In the genomic region with DNA sequence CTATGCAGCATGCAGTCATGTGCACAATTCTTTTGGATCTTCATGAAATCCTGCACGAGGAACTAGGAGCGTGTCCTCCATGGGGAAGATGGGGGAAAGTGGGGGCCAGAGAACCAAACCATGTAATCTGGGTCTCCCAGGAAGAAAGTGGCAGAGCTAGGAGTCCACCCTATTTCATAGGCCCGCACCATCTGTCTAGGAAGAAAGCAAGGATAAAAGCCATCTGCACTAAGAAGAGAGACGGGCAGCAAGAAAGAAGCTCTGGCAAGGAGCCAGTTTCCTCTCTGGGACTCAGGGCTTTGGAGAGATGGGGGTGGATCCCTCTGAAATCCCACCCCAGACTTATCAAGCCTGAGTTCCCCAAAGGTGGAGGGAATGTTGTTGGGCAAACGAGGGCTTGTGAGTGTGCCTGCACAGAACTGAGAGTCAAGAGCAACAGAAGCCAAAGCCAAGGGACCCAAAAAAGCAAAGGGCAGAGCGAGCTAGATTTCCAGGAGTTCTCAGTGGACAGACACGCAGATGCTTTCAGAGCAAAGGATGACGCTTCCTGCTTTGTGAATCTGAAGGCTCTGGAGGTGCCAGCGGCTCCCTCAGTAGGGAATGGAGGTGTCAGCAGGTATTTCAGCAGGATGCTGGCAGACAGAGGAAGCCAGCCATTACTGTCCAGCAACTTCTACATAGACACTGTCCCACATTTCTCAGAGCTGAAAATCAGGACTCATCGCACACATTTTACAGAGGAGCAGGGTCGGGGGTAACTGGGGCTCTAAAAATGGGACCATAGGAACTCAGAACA, we compare ENCODE assay signal across 11 mouse cellular contexts.
DNase-seq lines count a peak whose midpoint lies in the region; ATAC-seq lines count a peak whose summit lies in the region.
"Had no signal": no experiment of that assay in that cellular context is flagged by ENCODE, and none has a peak within 500 bp of the region (broad histone marks: within the 10 kb centered on the region; RNA-seq: fewer than 3 reads in every experiment).

No protein-coding gene starts in this region.

- no peaks in the 10 kb centered on the region for H3K36me3 ChIP-seq in heart, embryonic 10.5 days
- no peaks in the 10 kb centered on the region for H3K36me3 ChIP-seq in midbrain, embryonic 13.5 days
- H3K36me3 ChIP-seq in midbrain, embryonic 16.5 days (ENCODE audit: control insufficient read depth, insufficient read depth, low read length), result no peaks in the 10 kb centered on the region
- H3K36me3 ChIP-seq in heart, embryonic 11.5 days (ENCODE audit: control insufficient read depth, insufficient read depth, low read length), result no peaks in the 10 kb centered on the region
- H3K36me3 ChIP-seq: heart, embryonic 15.5 days; kidney, embryonic 15.5 days; stomach, embryonic 15.5 days had no signal

- no peak overlapping the region for H3K9ac ChIP-seq in midbrain, embryonic 13.5 days (replicated peaks)
- H3K9ac ChIP-seq in midbrain, embryonic 16.5 days (ENCODE audit: low read depth, low read length), result no peak overlapping the region
- no peak overlapping the region for H3K9ac ChIP-seq in heart, embryonic 11.5 days (ENCODE audit: low read depth, low read length)
- H3K9ac ChIP-seq: heart, embryonic 15.5 days; kidney, embryonic 15.5 days; stomach, embryonic 15.5 days had no signal

- H3K4me3 ChIP-seq in heart, embryonic 10.5 days, result no peak overlapping the region
- H3K4me3 ChIP-seq in midbrain, embryonic 13.5 days (replicated peaks), result no peak overlapping the region
- H3K4me3 ChIP-seq in midbrain, embryonic 16.5 days (ENCODE audit: low read depth, low read length), result no peak overlapping the region
- H3K4me3 ChIP-seq in heart, embryonic 11.5 days (ENCODE audit: low read depth, low read length), result no peak overlapping the region
- H3K4me3 ChIP-seq: heart, embryonic 15.5 days; kidney, embryonic 15.5 days; stomach, embryonic 15.5 days had no signal

- peaks cover 22% of the 10 kb centered on the region for H3K4me1 ChIP-seq in heart, embryonic 10.5 days
- peaks cover 14% of the 10 kb centered on the region for H3K4me1 ChIP-seq in midbrain, embryonic 13.5 days (replicated peaks)
- no peaks in the 10 kb centered on the region for H3K4me1 ChIP-seq in midbrain, embryonic 16.5 days (ENCODE audit: control insufficient read depth, insufficient read depth, low read length)
- no peaks in the 10 kb centered on the region for H3K4me1 ChIP-seq in heart, embryonic 11.5 days (ENCODE audit: control insufficient read depth, insufficient read depth, low read length)
- H3K4me1 ChIP-seq: stomach, embryonic 15.5 days had no signal

- no peaks in the 10 kb centered on the region for H3K9me3 ChIP-seq in heart, embryonic 10.5 days
- no peaks in the 10 kb centered on the region for H3K9me3 ChIP-seq in midbrain, embryonic 13.5 days
- no peaks in the 10 kb centered on the region for H3K9me3 ChIP-seq in midbrain, embryonic 16.5 days (replicated peaks; ENCODE audit: control insufficient read depth, low read length, poor library complexity, severe bottlenecking)
- H3K9me3 ChIP-seq in heart, embryonic 11.5 days (replicated peaks; ENCODE audit: control insufficient read depth, low read length), result no peaks in the 10 kb centered on the region
- H3K9me3 ChIP-seq: heart, embryonic 15.5 days; kidney, embryonic 15.5 days; stomach, embryonic 15.5 days had no signal

- H3K27me3 ChIP-seq in heart, embryonic 10.5 days (ENCODE audit: insufficient read depth, poor library complexity, severe bottlenecking), result peaks cover 88% of the 10 kb centered on the region
- peaks cover 83% of the 10 kb centered on the region for H3K27me3 ChIP-seq in midbrain, embryonic 13.5 days
- peaks cover 6% of the 10 kb centered on the region for H3K27me3 ChIP-seq in midbrain, embryonic 16.5 days (ENCODE audit: control insufficient read depth, insufficient read depth, low read depth, low read length)
- peaks cover 21% of the 10 kb centered on the region for H3K27me3 ChIP-seq in heart, embryonic 11.5 days (ENCODE audit: control insufficient read depth, insufficient read depth, low read length)

- 62% methylated on average over 11 of the region's 11 CpGs for WGBS in heart, embryonic 10.5 days
- WGBS in midbrain, embryonic 13.5 days, result 66% methylated on average over 11 of the region's 11 CpGs
- 61% methylated on average over 11 of the region's 11 CpGs for WGBS in midbrain, embryonic 16.5 days
- 58% methylated on average over 11 of the region's 11 CpGs for WGBS in heart, embryonic 11.5 days (ENCODE audit: insufficient replicate concordance)

- DNase-seq in heart, embryonic 10.5 days (ENCODE audit: low spot score), result peak; percentile 63
- DNase-seq in heart, adult 11 months, result no peak
- peak; percentile 44 to 47 for DNase-seq in cerebellum, postnatal 36 days
- DNase-seq in retina, postnatal 1 day, result peak; percentile 65
- DNase-seq in adrenal gland, postnatal 4 days (ENCODE audit: low spot score in 2 of 2), result no peak

- H3K4me2 ChIP-seq in midbrain, embryonic 13.5 days (replicated peaks), result no peak overlapping the region
- no peak overlapping the region for H3K4me2 ChIP-seq in midbrain, embryonic 16.5 days (ENCODE audit: low read length)
- no peak overlapping the region for H3K4me2 ChIP-seq in heart, embryonic 11.5 days
- H3K4me2 ChIP-seq: heart, embryonic 15.5 days; kidney, embryonic 15.5 days; stomach, embryonic 15.5 days had no signal

- H3K27ac ChIP-seq in heart, embryonic 10.5 days, result no peak overlapping the region
- H3K27ac ChIP-seq in midbrain, embryonic 13.5 days, result 0 out of 2 replicates have a peak overlapping the region, but pooled peaks have one; percentile 39
- H3K27ac ChIP-seq in midbrain, embryonic 16.5 days (ENCODE audit: low read length), result no peak overlapping the region
- H3K27ac ChIP-seq in heart, embryonic 11.5 days (ENCODE audit: low read depth, low read length), result no peak overlapping the region
- H3K27ac ChIP-seq: heart, embryonic 15.5 days; kidney, embryonic 15.5 days; stomach, embryonic 15.5 days had no signal

- 0 out of 2 replicates have a peak, but pooled peaks have one; percentile 24 for ATAC-seq in midbrain, embryonic 13.5 days
- no peak for ATAC-seq in midbrain, embryonic 16.5 days
- no peak for ATAC-seq in heart, embryonic 11.5 days (replicated peaks; ENCODE audit: insufficient number of reproducible peaks, low FRiP score, low TSS enrichment)

Comparison
In these comparisons a context has a peak if more than half of its experiments do, and no peak if none do; other contexts are left out.
1. DNase-seq: peak in heart, embryonic 10.5 days (single experiment), cerebellum, postnatal 36 days (2 of 2) and retina, postnatal 1 day (single experiment); none in heart, adult 11 months (single experiment) and adrenal gland, postnatal 4 days (0 of 2).